Mouse (Mus musculus) limb, embryonic 10.5 days (tissue): ENCODE results near the gene Gm13212. TPM values are rescaled to one million over a fixed set of nuclear protein-coding genes. Genes with fewer than 3 reads are reported as not detected.
"Not testable (repeated sequence)": the region's sequence is repeated elsewhere in the genome, so short reads cannot be mapped to it uniquely, and the experiment has no call there.

Source experiments
- DNase-seq: peaks from one replicate; pipeline ENCODE4 v3.0.0-alpha.2; 2017; ENCODE audit warnings: low spot score
- H3K27ac ChIP-seq: fragments of 300-500 bp; sonication (generic); 2 replicates; pipeline ENCODE4 v1.5.1; 2016; ENCODE audit warnings: mild to moderate bottlenecking
- H3K27me3 ChIP-seq: fragments of 300-500 bp; sonication (generic); 2 replicates; pipeline ENCODE4 v1.6.1; 2016; ENCODE audit warnings: low read depth, mild to moderate bottlenecking; ENCODE audit not compliant: poor library complexity, severe bottlenecking
- H3K36me3 ChIP-seq: fragments of 300-500 bp; sonication (generic); 2 replicates; pipeline ENCODE4 v1.6.1; 2016; ENCODE audit warnings: mild to moderate bottlenecking, moderate library complexity
- H3K4me1 ChIP-seq: fragments of 300-500 bp; sonication (generic); 2 replicates; pipeline ENCODE4 v1.6.1; 2016
- H3K4me3 ChIP-seq: fragments of 300-500 bp; sonication (generic); 2 replicates; pipeline ENCODE4 v1.5.1; 2016; ENCODE audit warnings: mild to moderate bottlenecking, moderate library complexity
- H3K9me3 ChIP-seq: fragments of 300-500 bp; sonication (generic); replicated peaks from 2 replicates; pipeline ENCODE4 v1.6.1; 2016; ENCODE audit warnings: mild to moderate bottlenecking
- WGBS: fragments of 180-500 bp; shearing (Covaris S2); methylation state at CpG from one replicate; pipeline ENCODE4 v1.1.7; 2016; 5-methylcytosine and 5-hydroxymethylcytosine counted together
- polyA plus RNA-seq: library from polyadenylated mRNA; unstranded; fragments of >200 nt; fragmentation: Nextera tagmentation; extraction: Ambion mirVana; gene quantifications from 2 replicates; pipeline ENCODE4 v1.2.1, GENCODE M21; 2016

Gm13212 gene
- 2.4 and 2.8 TPM in 2 replicates for polyA plus RNA-seq

DNA sequence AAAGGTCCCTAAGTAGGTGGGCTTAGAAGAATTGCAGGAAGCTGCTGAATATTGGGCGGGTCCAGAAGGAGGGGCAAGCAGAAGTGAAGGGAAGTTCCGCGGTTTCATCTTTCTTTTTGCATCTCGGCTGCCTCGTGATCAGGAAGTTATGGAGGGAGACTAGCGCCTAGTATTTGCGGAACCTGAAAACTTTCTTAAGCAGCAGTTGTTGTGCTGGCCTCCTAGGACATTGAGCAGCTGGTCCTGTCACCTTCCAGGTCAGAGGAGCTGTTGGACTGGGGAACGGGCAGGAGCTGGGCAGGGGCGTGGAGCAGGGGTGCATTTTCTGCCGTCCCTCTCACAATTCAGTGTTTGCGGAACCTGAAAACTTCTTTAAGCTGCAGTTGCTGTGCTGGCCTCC is at the start of gene Gm13212:
Gene Gm13212 (plus strand): TSS at position 89 of the 400 bp plus-strand sequence.
- DNase-seq = peak; percentile 38
- peak within 1 kb of the TSS; percentile 39 for H3K4me3 ChIP-seq
- 19% methylated on average over 11 of the region's 11 CpGs for WGBS

DNA sequence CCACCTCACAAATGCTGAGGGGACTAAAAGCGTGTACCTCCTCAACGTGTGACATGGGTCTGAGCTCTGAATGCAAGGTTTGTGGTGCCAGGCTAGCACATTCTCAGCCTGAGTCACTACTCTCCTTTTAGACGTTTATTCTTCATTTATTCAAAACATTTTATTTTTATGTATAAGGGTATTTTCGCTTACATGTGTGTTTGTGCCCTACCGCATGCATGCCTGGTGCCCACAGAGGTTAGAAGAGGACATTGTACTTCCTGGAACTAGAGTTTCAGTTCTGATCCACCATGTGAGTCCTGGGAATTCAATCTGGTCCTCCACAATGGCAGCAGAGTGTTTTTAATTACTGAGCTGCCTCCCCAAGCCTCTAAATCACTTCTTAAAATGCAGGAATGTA is 41.1 kb upstream of the Gm13212 start:
- not testable (repeated sequence) for H3K27me3 ChIP-seq, H3K4me3 ChIP-seq, H3K4me1 ChIP-seq, DNase-seq, H3K27ac ChIP-seq, H3K9me3 ChIP-seq, H3K36me3 ChIP-seq
- 83% methylated on average over 5 of the region's 5 CpGs for WGBS

More for the DNA sequence above, at the start of gene Gm13212:
- not testable (repeated sequence) for H3K4me1 ChIP-seq, H3K27me3 ChIP-seq, H3K9me3 ChIP-seq, H3K27ac ChIP-seq, H3K36me3 ChIP-seq

DNA sequence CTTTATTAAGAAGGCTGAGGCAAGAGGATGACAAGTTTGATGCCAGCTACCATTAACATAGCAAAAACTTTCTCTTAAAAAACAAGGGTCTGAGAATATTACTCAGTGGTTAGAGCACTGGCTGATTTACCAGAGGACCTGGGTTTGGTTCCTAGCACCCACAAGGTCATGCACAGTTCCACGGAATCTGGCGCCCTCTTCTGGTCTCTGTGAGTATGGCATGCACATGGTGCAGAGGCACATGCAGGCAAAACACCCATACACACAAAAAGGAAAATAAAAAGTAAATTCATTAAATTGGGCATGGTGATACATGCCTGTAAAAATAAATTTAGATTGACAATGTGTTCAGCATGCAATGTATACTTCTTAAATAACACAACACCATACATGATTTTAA is 39.9 kb upstream of the Gm13212 start:
- not testable (repeated sequence) for H3K27ac ChIP-seq, H3K9me3 ChIP-seq, DNase-seq, H3K4me3 ChIP-seq, H3K36me3 ChIP-seq, H3K27me3 ChIP-seq, H3K4me1 ChIP-seq
- WGBS = 37% methylated on average over 2 of the region's 2 CpGs

DNA sequence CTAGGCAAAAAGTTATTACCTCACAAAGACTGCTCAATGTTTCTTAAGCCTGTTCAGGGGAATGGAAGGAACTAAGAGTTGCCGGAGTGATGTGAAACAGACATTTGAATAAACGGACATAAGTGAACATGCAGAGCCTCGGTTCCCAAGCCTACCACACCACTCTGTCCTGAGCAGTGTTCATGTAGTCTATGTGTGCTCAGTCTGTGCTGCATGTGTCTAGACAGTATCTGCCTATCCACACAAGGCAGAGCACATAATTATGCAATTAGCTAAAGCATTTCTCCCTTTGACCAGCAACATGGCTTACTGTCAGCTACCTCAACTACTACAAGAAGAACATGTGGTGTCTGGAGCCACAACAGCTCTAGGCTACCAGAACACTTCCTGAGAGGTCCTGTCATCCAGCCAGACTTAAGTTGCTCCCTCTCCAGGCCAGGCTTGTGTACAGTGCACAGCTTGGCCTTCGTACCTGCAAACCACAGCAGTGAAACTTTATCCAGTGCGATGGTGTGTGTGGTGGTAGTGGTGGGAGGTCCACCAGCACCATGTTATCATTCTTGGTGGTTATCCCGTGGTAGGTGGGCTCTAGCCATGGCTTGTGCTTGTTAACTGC is 39.1 kb upstream of the Gm13212 start:
- WGBS = 79% methylated on average over 6 of the region's 6 CpGs
- H3K27me3 ChIP-seq, H3K27ac ChIP-seq, H3K9me3 ChIP-seq, DNase-seq, H3K36me3 ChIP-seq, H3K4me3 ChIP-seq, H3K4me1 ChIP-seq: not testable (repeated sequence)

DNA sequence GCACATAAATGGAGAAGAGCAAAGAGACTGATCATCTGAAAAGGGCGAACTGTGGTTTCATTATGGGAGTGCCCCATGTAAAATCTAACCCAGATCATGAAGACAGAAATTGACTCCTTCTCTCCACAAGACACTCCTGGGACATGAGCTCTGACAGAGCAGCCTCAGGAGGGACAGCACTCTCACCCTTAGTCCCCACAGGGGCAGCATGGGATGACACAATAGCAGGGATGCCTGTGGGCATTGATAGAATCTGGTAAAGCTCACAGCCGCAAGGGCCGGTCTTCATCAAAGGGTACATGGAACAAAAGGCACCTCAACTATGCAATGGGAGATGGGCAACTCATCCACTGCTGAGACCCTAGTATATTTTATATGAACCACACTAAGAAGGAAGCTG is 38.5 kb upstream of the Gm13212 start:
- not testable (repeated sequence) for H3K27me3 ChIP-seq, H3K9me3 ChIP-seq, H3K4me3 ChIP-seq, H3K27ac ChIP-seq, DNase-seq, H3K36me3 ChIP-seq, H3K4me1 ChIP-seq
- 91% methylated on average over 3 of the region's 3 CpGs for WGBS

DNA sequence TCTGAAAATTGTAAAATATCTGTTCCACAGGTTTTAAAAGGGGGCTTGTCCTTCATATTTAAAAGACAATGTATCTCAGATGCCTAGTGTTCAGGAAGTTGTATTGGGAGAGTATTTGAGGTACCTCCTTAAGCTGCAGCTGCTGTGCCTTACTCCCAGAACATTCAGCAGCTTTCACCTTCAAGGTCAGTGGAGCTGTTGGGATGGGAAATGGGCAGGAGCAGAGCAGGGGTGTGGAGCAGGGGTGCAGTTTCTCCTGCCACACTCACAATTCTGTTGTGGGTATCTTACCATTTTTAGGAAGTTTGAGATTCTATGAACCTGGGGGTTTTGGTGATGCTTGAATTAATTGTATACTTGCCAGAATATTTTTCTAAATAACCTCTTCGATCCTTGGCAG is 28.3 kb upstream of the Gm13212 start:
- WGBS = 83% methylated on average over 1 of the region's 1 CpGs
- Histone ChIP-seq H3K27me3 (no peaks in the 10 kb centered on the region), H3K27ac (no peak overlapping the region), H3K4me3 (no peak overlapping the region), H3K4me1 (no peaks in the 10 kb centered on the region), H3K9me3 (no peaks in the 10 kb centered on the region), H3K36me3 (no peaks in the 10 kb centered on the region)
- DNase-seq = no peak

DNA sequence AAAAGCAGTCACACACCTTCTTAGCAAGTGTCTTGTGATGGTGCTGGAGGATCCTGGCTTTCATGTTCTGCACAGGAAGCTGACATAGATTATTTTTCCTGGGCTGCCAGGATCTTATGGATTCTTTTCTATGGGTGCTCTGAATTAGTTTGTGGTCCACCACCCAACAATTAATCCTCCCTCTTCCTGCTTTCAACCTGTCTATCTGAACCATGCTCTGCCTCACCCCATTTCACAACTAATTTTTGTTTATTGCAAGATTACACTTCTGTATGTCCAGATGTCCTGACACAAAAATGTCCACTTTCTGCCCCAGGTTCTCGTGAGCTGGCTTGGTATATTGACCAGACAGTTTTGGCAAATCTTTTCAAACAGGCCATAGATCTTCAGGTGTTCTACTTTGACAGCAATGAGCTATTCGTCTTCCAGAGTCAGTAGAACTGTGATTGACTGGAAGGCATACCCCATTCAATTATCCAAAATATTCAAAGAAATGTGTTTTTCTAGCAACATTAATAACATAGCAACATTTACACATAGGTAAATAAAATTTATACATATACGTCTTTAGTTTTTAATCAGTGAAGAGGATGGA is 25.4 kb upstream of the Gm13212 start:
- Histone ChIP-seq H3K27ac (no peak overlapping the region), H3K36me3 (no peaks in the 10 kb centered on the region), H3K4me3 (no peak overlapping the region), H3K27me3 (no peaks in the 10 kb centered on the region), H3K9me3 (no peaks in the 10 kb centered on the region; the same call in 1 of the 2 replicates), H3K4me1 (no peaks in the 10 kb centered on the region)
- no peak for DNase-seq
- WGBS = 50% methylated on average over 3 of the region's 3 CpGs

DNA sequence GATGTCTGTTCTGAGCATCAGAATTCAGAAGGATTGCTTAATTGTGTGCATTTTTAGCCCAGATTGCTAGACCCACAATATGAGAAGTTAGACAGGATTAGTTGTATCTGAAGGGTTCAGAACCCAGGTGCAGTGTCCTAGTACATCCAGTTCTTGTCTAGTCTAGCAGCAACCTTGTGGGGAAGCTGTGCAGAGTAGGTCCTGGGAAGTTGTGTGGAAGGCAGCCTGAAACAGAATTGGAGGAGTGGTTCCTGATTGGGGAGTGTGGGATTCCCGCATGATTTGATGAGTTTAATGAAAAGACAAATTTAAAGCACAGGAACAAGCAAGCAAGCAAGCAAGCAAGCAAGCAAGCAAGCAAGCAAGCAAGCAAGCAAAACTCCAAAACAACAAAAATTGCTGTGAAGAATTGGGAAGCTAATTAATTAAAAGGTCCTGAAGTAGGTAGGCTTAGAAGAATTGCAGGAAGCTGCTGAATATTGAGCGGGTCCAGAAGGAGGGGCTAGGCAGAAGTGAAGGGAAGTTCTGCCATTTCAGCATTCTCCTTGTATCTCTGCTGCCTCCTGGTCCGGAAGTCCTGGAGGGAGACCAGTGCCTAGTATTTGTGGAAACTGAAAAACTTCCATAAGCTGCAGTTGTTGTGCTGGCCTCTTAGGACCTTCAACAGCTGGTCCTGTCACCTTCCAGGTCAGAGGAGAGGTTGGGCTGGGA is 20.7 kb upstream of the Gm13212 start:
- Histone ChIP-seq H3K4me3 (no peak overlapping the region), H3K36me3 (no peaks in the 10 kb centered on the region), H3K4me1 (no peaks in the 10 kb centered on the region), H3K27ac (no peak overlapping the region), H3K27me3 (no peaks in the 10 kb centered on the region), H3K9me3 (no peaks in the 10 kb centered on the region; the same call in 1 of the 2 replicates)
- WGBS = 70% methylated on average over 3 of the region's 3 CpGs
- DNase-seq = no peak

DNA sequence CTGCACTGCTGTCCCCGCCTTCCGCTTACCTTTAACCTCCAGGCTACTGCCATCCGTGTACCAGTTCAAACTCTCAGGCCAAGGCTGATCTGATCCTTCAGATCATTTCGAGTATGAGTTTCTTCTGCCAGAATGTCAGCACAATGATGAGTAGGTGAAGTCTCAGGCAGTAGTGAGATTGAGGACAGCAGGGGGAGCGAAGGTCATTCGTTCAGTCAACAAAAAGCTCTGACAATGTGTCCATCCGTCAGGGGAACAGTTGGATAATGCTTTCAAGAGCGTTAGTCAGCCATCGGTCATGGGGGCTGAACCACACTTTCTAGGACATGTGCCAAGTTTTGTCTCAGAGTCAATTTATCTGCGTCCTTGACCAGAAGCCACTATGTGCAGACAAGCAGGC is 14.5 kb upstream of the Gm13212 start:
- H3K36me3 ChIP-seq, H3K4me1 ChIP-seq, H3K4me3 ChIP-seq, H3K27me3 ChIP-seq, DNase-seq, H3K27ac ChIP-seq, H3K9me3 ChIP-seq: not testable (repeated sequence)
- WGBS = 94% methylated on average over 10 of the region's 10 CpGs

DNA sequence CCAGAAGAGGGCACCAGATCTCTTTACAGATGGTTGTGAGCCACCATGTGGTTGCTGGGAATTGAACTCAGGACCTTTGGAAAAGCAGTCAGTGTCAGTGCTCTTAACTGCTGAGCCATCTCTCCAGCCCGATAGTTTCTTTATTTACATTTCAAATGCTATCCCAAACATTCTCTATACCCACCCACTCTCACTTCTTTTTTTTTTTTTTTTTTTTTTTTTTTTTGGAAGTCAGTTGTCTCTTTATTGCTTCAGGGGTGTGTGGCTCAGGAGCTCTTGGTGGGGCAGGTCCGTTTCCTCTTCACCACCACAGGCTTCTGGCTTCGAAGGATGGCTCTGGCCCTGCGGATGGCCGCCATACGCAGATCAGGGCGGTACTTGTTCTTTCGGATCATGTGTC is 8.3 kb upstream of the Gm13212 start:
- not testable (repeated sequence) for H3K9me3 ChIP-seq

DNA sequence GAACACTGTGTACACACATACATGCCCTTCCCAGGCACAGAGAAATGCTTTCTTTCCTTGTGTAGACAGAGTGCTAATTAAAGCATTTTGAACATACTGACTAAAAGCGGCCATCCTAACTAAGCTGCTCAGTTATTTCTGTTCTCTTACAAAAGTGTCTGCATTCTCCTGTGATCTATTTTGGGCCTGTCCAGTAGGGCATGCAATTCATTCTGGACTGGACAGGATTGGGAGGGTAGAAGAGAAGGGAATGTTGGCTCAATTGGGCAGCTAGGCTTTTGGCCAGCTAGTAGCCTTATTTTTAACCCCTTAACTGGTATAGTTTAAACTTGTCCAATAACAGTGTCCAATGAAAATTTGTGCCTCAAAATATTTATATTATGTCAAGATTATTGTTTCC is 4.6 kb upstream of the Gm13212 start:
- not testable (repeated sequence) for H3K9me3 ChIP-seq, H3K27me3 ChIP-seq, H3K4me3 ChIP-seq, H3K36me3 ChIP-seq, H3K27ac ChIP-seq, H3K4me1 ChIP-seq, DNase-seq
- 97% methylated on average over 1 of the region's 1 CpGs for WGBS

More for the DNA sequence above, 8.3 kb upstream of the Gm13212 start:
- H3K27ac ChIP-seq, H3K27me3 ChIP-seq, H3K4me1 ChIP-seq, DNase-seq, H3K4me3 ChIP-seq, H3K36me3 ChIP-seq: not testable (repeated sequence)
- 94% methylated on average over 8 of the region's 8 CpGs for WGBS

DNA sequence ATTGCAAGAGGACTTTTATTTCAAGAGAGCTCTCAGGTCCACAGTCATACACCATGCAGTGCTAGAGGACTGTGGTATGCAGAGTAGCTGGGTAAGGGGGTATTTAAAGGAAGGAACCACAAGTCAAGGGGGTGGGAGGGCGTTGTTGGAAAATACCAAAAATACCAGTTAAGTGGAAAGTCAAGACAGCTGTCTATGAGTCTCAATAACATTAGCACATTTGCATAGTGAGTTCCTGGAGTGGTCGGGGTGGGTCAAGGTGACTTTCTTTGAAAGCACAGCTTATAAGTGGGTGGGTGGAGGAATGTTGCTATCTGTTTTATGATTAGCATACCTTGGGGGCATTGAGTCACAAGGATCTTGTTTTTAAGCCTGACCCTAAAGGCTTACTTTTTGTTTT is 1.1 kb downstream of the Gm13212 start:
- H3K27me3 ChIP-seq, H3K36me3 ChIP-seq, DNase-seq, H3K9me3 ChIP-seq, H3K27ac ChIP-seq, H3K4me3 ChIP-seq, H3K4me1 ChIP-seq: not testable (repeated sequence)
- 81% methylated on average over 2 of the region's 2 CpGs for WGBS

DNA sequence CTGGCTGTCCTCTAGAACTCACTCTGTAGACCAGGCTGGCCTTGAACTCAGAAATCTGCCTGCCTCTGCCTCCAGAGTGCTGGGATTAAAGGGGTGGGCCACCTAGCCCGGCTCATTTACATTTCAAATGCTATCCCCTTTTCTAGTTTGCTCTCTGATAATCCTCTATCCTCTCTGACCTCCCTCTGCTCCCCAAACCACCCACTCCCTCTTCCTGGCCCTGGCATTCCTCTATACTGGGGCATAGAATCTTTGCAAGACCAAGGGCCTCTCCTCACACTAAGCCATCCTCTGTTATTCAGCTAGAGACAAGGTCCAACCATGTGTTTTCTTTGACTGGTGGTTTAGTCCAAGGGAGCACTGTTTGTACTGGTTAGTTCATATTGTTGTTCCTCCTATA is 9.2 kb downstream of the Gm13212 start:
- not testable (repeated sequence) for H3K27ac ChIP-seq, DNase-seq, H3K9me3 ChIP-seq, H3K27me3 ChIP-seq, H3K36me3 ChIP-seq, H3K4me1 ChIP-seq, H3K4me3 ChIP-seq
- 77% methylated on average over 1 of the region's 1 CpGs for WGBS
